Mouse (Mus musculus): ENCODE measurements at regions not wholly inside any gene's neighbourhood (a gene's known extent, or its start where the extent isn't known, plus 50 kb on each side); places are given as distances from the start of the nearest gene placed in this dataset.

- H3K4me3 ChIP-seq (ENCODE audit: low read depth, low read length), result no peak overlapping the region
- 89% methylated on average over 2 of the region's 2 CpGs for WGBS
- no peak for TF ChIP-seq POLR2A (IDR thresholded peaks at IDR 0.05; ENCODE audit: low read depth, low read length)
- TF ChIP-seq CTCF (IDR thresholded peaks at IDR 0.05; ENCODE audit: extremely low read depth, insufficient read length, insufficient replicate concordance, low read depth, low read length), result no peak
- H3K36me3 ChIP-seq (ENCODE audit: control insufficient read depth, insufficient read depth, low read length), result no peaks in the 10 kb centered on the region
- H3K4me1 ChIP-seq (ENCODE audit: control insufficient read depth, insufficient read depth, insufficient read length, low read length), result no peaks in the 10 kb centered on the region
- no peak overlapping the region for H3K27ac ChIP-seq (ENCODE audit: insufficient read depth, low read depth, low read length)
- no peaks in the 10 kb centered on the region for H3K27me3 ChIP-seq (ENCODE audit: control insufficient read depth, insufficient read depth, low read length)
Observed at GRCm38 (mm10) chr4:88992498-88992897, 112.5 kb upstream of the Ifne start.

- TF ChIP-seq CTCF (IDR thresholded peaks at IDR 0.05; ENCODE audit: extremely low read depth, insufficient read length, insufficient replicate concordance, low read depth, low read length) (no peak), POLR2A (IDR thresholded peaks at IDR 0.05; ENCODE audit: low read depth, low read length) (no peak)
- no peaks in the 10 kb centered on the region for H3K36me3 ChIP-seq (ENCODE audit: control insufficient read depth, insufficient read depth, low read length)
- 58% methylated on average over 4 of the region's 4 CpGs for WGBS
- no peaks in the 10 kb centered on the region for H3K27me3 ChIP-seq (ENCODE audit: control insufficient read depth, insufficient read depth, low read length)
- no peaks in the 10 kb centered on the region for H3K4me1 ChIP-seq (ENCODE audit: control insufficient read depth, insufficient read depth, insufficient read length, low read length)
- H3K4me3 ChIP-seq (ENCODE audit: low read depth, low read length), result no peak overlapping the region
- no peak overlapping the region for H3K27ac ChIP-seq (ENCODE audit: insufficient read depth, low read depth, low read length)
Observed at GRCm38 (mm10) chr4:88988363-88988762, 108.4 kb upstream of the Ifne start.

GRCm38 (mm10) chr4:88987103-88987502 lies 107.1 kb upstream of the Ifne start:
- Histone ChIP-seq H3K27ac (ENCODE audit: insufficient read depth, low read depth, low read length) (no peak overlapping the region), H3K36me3 (ENCODE audit: control insufficient read depth, insufficient read depth, low read length) (no peaks in the 10 kb centered on the region), H3K4me3 (ENCODE audit: low read depth, low read length) (no peak overlapping the region), H3K27me3 (ENCODE audit: control insufficient read depth, insufficient read depth, low read length) (no peaks in the 10 kb centered on the region), H3K4me1 (ENCODE audit: control insufficient read depth, insufficient read depth, insufficient read length, low read length) (no peaks in the 10 kb centered on the region)
- TF ChIP-seq POLR2A (IDR thresholded peaks at IDR 0.05; ENCODE audit: low read depth, low read length) (no peak), CTCF (IDR thresholded peaks at IDR 0.05; ENCODE audit: extremely low read depth, insufficient read length, insufficient replicate concordance, low read depth, low read length) (no peak)
- WGBS, result 44% methylated on average over 1 of the region's 1 CpGs

- Histone ChIP-seq H3K4me1 (ENCODE audit: control insufficient read depth, insufficient read depth, insufficient read length, low read length) (peaks cover 5% of the 10 kb centered on the region; the same call in 1 of the 2 replicates), H3K27ac (ENCODE audit: insufficient read depth, low read depth, low read length) (no peak overlapping the region), H3K27me3 (ENCODE audit: control insufficient read depth, insufficient read depth, low read length) (no peaks in the 10 kb centered on the region), H3K4me3 (ENCODE audit: low read depth, low read length) (no peak overlapping the region), H3K36me3 (ENCODE audit: control insufficient read depth, insufficient read depth, low read length) (no peaks in the 10 kb centered on the region)
- no peak for TF ChIP-seq CTCF (IDR thresholded peaks at IDR 0.05; ENCODE audit: extremely low read depth, insufficient read length, insufficient replicate concordance, low read depth, low read length)
- TF ChIP-seq POLR2A (IDR thresholded peaks at IDR 0.05; ENCODE audit: low read depth, low read length), result no peak
- 79% methylated on average over 3 of the region's 3 CpGs for WGBS
Observed at GRCm38 (mm10) chr4:88982457-88982856, 102.5 kb upstream of the Ifne start.

GRCm38 (mm10) chr4:88977099-88977888 lies 97.3 kb upstream of the Ifne start:
- TF ChIP-seq CTCF (IDR thresholded peaks at IDR 0.05; ENCODE audit: extremely low read depth, insufficient read length, insufficient replicate concordance, low read depth, low read length) (no peak), POLR2A (IDR thresholded peaks at IDR 0.05; ENCODE audit: low read depth, low read length) (no peak)
- no peak overlapping the region for H3K27ac ChIP-seq (ENCODE audit: insufficient read depth, low read depth, low read length)
- peaks cover 5% of the 10 kb centered on the region; the same call in 1 of the 2 replicates for H3K4me1 ChIP-seq (ENCODE audit: control insufficient read depth, insufficient read depth, insufficient read length, low read length)
- 28% methylated on average over 3 of the region's 3 CpGs for WGBS
- no peak overlapping the region for H3K4me3 ChIP-seq (ENCODE audit: low read depth, low read length)
- no peaks in the 10 kb centered on the region for H3K27me3 ChIP-seq (ENCODE audit: control insufficient read depth, insufficient read depth, low read length)
- no peaks in the 10 kb centered on the region for H3K36me3 ChIP-seq (ENCODE audit: control insufficient read depth, insufficient read depth, low read length)

GRCm38 (mm10) chr4:88974535-88974934 lies 94.5 kb upstream of the Ifne start:
- TF ChIP-seq CTCF (IDR thresholded peaks at IDR 0.05; ENCODE audit: extremely low read depth, insufficient read length, insufficient replicate concordance, low read depth, low read length), result no peak
- TF ChIP-seq POLR2A (IDR thresholded peaks at IDR 0.05; ENCODE audit: low read depth, low read length), result no peak
- Histone ChIP-seq H3K36me3 (ENCODE audit: control insufficient read depth, insufficient read depth, low read length) (no peaks in the 10 kb centered on the region), H3K27ac (ENCODE audit: insufficient read depth, low read depth, low read length) (no peak overlapping the region), H3K27me3 (ENCODE audit: control insufficient read depth, insufficient read depth, low read length) (no peaks in the 10 kb centered on the region), H3K4me3 (ENCODE audit: low read depth, low read length) (no peak overlapping the region), H3K4me1 (ENCODE audit: control insufficient read depth, insufficient read depth, insufficient read length, low read length) (peaks cover 5% of the 10 kb centered on the region; the same call in 1 of the 2 replicates)
- 83% methylated on average over 2 of the region's 2 CpGs for WGBS

GRCm38 (mm10) chr4:88969134-88969841 lies 89.3 kb upstream of the Ifne start:
- Histone ChIP-seq H3K4me3 (ENCODE audit: low read depth, low read length) (no peak overlapping the region), H3K4me1 (ENCODE audit: control insufficient read depth, insufficient read depth, insufficient read length, low read length) (no peaks in the 10 kb centered on the region), H3K27me3 (ENCODE audit: control insufficient read depth, insufficient read depth, low read length) (no peaks in the 10 kb centered on the region), H3K36me3 (ENCODE audit: control insufficient read depth, insufficient read depth, low read length) (no peaks in the 10 kb centered on the region), H3K27ac (ENCODE audit: insufficient read depth, low read depth, low read length) (no peak overlapping the region)
- TF ChIP-seq CTCF (IDR thresholded peaks at IDR 0.05; ENCODE audit: extremely low read depth, insufficient read length, insufficient replicate concordance, low read depth, low read length) (no peak), POLR2A (IDR thresholded peaks at IDR 0.05; ENCODE audit: low read depth, low read length) (no peak)
- 74% methylated on average over 6 of the region's 6 CpGs for WGBS

Data from small intestine, adult 2 months (tissue).